Mouse (Mus musculus) lung, embryonic 15.5 days (tissue): Measurements from ENCODE around the gene Samd11. TPM values are rescaled to one million over a fixed set of nuclear protein-coding genes. Genes with fewer than 3 reads are reported as not detected.

Source experiments
- ATAC-seq: fragments of 200-750 bp; cut with Nextera tagmentation; 2 replicates; pipeline ENCODE4 v1.8.0; 2017; ENCODE audit warnings: moderate number of reproducible peaks, borderline replicate concordance; ENCODE audit not compliant: low FRiP score, low TSS enrichment; ENCODE audit errors: extremely low read depth
- H3K27ac ChIP-seq: fragments of 300-500 bp; sonication (generic); 2 replicates; pipeline ENCODE4 v1.5.1; 2015; ENCODE audit warnings: moderate library complexity, mild to moderate bottlenecking, inconsistent platforms
- H3K27me3 ChIP-seq: fragments of 300-500 bp; sonication (generic); 2 replicates; pipeline ENCODE4 v1.6.1; 2015; ENCODE audit warnings: inconsistent platforms
- H3K36me3 ChIP-seq: fragments of 300-500 bp; sonication (generic); 2 replicates; pipeline ENCODE4 v1.6.1; 2015; ENCODE audit warnings: inconsistent platforms
- H3K4me1 ChIP-seq: fragments of 300-500 bp; sonication (generic); 2 replicates; pipeline ENCODE4 v1.6.1; 2015; ENCODE audit warnings: inconsistent platforms
- H3K4me2 ChIP-seq: fragments of 300-500 bp; sonication (generic); 2 replicates; pipeline ENCODE4 v1.6.1; 2015; ENCODE audit warnings: inconsistent platforms, mild to moderate bottlenecking, moderate library complexity
- H3K4me3 ChIP-seq: fragments of 300-500 bp; sonication (generic); 2 replicates; pipeline ENCODE4 v1.5.1; 2015; ENCODE audit warnings: mild to moderate bottlenecking, inconsistent platforms
- H3K9ac ChIP-seq: fragments of 300-500 bp; sonication (generic); 2 replicates; pipeline ENCODE4 v1.6.1; 2015; ENCODE audit warnings: inconsistent platforms
- H3K9me3 ChIP-seq: fragments of 300-500 bp; sonication (generic); 2 replicates; pipeline ENCODE4 v1.6.1; 2016; ENCODE audit warnings: inconsistent platforms
- WGBS: fragments of 180-500 bp; shearing (Covaris S2); methylation state at CpG from one replicate; pipeline ENCODE4 v1.1.7; 2015; 5-methylcytosine and 5-hydroxymethylcytosine counted together
- polyA plus RNA-seq: library from polyadenylated mRNA; unstranded; fragments of >200 nt; fragmentation: Nextera tagmentation; extraction: Ambion mirVana; gene quantifications from 2 replicates; pipeline ENCODE4 v1.2.1, GENCODE M21; 2015

Samd11 gene
- 0.30 and 0.34 TPM in 2 replicates for polyA plus RNA-seq

- peak within 1 kb of the TSS; percentile 30 for H3K4me2 ChIP-seq
- H3K36me3 ChIP-seq: no peaks in the 10 kb centered on the region
- H3K4me1 ChIP-seq: peaks cover 14% of the 10 kb centered on the region
- peak within 1 kb of the TSS; percentile 19 for H3K4me3 ChIP-seq
- H3K9ac ChIP-seq: no peak within 1 kb of the TSS
- WGBS: 6% methylated on average over 26 of the region's 26 CpGs
- no peak within 1 kb of the TSS for H3K27ac ChIP-seq
- peaks cover 36% of the 10 kb centered on the region for H3K27me3 ChIP-seq
- H3K9me3 ChIP-seq: no peaks in the 10 kb centered on the region
- ATAC-seq: peak; percentile 58
These were observed at the start of gene Samd11 for GRCm38 (mm10) chr4:156255078-156255839. Samd11 (minus strand) TSS chr4:156255657.

DNA sequence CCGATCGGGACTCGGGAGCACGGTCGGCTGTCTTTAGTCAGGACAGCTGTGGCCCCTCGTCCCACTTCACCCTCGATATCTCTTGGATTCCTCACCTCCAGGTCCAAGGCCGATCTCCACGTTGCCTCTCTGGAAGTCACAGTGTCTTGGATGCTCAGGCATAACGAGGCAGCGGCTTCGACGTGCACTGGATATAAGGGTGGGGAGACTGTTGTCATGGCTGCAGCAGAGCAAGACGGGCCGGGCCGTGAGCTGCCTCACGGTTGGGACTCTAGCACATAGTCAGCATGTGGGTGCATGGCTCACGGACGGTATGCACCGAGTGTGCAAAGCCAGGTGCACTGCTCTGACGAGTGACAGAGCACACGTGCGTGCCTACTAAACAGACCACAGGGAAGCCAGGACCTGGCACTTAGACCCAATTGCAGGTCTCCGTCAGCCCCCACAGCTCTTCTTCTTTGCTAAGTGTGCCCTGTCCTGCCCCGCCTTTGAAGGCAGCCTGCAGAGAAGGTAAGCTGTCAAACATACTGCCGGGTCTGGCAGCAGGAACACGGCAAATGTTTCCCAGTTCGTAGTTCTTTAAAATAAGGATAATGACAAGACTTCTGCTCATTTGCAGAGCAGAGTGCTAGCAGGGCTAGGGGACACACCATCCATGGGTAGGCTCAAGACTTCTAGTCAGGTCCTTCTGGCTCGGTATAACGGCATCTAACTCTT is 938 bp downstream of the Samd11 start:
- Histone ChIP-seq H3K9me3 (no peaks in the 10 kb centered on the region), H3K4me1 (peaks cover 14% of the 10 kb centered on the region), H3K4me3 (peak overlapping the region; percentile 19), H3K4me2 (peak overlapping the region; percentile 30), H3K27me3 (peaks cover 36% of the 10 kb centered on the region), H3K27ac (no peak overlapping the region), H3K36me3 (no peaks in the 10 kb centered on the region), H3K9ac (no peak overlapping the region)
- ATAC-seq: peak; percentile 59
- WGBS: 2% methylated on average over 28 of the region's 30 CpGs

DNA sequence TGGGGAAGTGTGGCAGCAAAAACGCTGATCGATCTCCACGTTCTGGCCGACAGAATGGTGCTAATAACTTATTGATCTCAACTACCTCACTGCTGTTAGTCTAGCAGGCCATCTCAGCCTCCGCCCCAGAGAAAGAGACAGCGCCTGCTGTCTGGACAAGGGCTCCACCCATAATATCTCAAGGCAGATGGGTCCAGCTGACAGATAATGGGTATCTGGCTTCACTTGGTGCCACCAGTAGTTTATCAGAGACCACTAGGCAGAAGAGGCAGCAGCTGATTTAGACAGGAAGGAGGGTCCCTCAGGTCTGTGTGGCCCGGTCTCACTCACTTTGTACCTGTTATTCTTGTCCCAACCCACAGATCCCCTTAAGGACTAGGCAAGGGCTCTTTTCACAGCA is 2.4 kb downstream of the Samd11 start:
- H3K4me3 ChIP-seq: no peak overlapping the region
- H3K9me3 ChIP-seq: no peaks in the 10 kb centered on the region
- peaks cover 8% of the 10 kb centered on the region for H3K36me3 ChIP-seq
- 48% methylated on average over 7 of the region's 7 CpGs for WGBS
- peaks cover 14% of the 10 kb centered on the region for H3K4me1 ChIP-seq
- no peak overlapping the region for H3K9ac ChIP-seq
- H3K4me2 ChIP-seq: no peak overlapping the region
- ATAC-seq: peak; percentile 32; the same call in 1 of the 2 replicates
- peaks cover 36% of the 10 kb centered on the region for H3K27me3 ChIP-seq
- H3K27ac ChIP-seq: no peak overlapping the region

DNA sequence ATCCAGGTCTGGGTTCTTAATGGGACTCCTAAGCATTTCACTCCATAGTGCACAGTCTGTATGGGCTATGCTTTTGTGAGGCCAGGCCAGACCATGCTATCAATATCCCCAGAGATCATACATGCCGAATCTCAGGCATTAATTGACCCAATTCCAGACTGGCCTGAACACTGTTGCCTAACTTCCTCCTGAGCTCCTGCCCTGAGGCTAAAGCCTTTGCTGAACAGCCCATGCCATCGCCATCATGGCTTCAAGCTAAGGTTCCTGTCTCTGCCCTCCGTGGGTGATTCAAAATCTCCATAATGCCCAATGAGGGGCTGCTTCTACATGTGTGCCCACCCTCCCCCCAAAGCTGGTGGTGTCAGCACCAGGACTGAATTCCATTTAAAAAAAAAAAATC is 2.8 kb downstream of the Samd11 start:
- Histone ChIP-seq H3K4me3 (no peak overlapping the region), H3K9me3 (no peaks in the 10 kb centered on the region), H3K27ac (no peak overlapping the region), H3K27me3 (peaks cover 36% of the 10 kb centered on the region), H3K9ac (no peak overlapping the region), H3K36me3 (peaks cover 13% of the 10 kb centered on the region), H3K4me1 (peaks cover 14% of the 10 kb centered on the region), H3K4me2 (no peak overlapping the region)
- no peak for ATAC-seq
- 41% methylated on average over 3 of the region's 3 CpGs for WGBS

DNA sequence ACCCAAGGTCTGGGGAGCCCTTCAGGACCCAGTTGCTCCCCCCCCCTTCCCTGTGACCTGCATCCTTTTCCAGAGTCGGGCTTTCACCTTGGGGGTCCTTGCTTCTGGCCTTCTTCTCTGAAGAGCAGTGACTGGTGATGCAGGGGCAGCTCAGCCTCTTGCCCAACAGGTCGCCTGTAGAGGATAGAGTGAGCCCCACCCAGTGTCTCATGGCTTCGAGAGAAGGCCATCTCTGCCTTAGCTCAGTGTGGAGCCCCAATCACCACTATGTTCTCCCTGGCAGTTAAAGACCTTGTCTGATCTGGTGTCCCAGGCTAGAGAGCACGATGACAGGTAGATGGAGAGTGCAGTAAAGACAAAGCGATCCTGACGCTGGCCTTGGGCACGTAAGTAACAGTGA is 3.3 kb downstream of the Samd11 start:
- Histone ChIP-seq H3K27me3 (peaks cover 36% of the 10 kb centered on the region), H3K9me3 (no peaks in the 10 kb centered on the region), H3K27ac (no peak overlapping the region), H3K4me3 (no peak overlapping the region), H3K36me3 (peaks cover 17% of the 10 kb centered on the region), H3K9ac (no peak overlapping the region), H3K4me2 (no peak overlapping the region), H3K4me1 (peaks cover 14% of the 10 kb centered on the region)
- ATAC-seq: no peak
- WGBS: 35% methylated on average over 7 of the region's 7 CpGs

DNA sequence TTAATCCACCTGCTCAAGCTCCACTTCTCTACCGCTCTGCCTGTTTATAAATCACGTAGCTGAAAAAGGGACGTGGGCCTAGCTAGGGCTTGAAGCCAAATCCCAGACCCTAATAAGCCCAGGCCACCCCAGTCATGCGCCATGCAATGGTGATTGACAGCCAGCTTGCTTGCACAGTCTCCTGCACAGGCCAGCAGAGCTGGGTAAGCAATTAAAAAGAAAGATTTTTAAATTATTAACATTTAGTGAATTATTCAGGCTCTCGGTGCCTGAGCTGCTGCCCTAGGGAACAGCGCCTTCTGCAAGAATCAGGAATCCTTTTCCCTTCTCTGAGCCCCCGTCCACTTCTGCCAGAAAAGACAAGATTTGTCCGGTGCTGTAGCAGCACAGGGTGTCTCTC is 4.4 kb downstream of the Samd11 start:
- H3K9me3 ChIP-seq: no peaks in the 10 kb centered on the region

DNA sequence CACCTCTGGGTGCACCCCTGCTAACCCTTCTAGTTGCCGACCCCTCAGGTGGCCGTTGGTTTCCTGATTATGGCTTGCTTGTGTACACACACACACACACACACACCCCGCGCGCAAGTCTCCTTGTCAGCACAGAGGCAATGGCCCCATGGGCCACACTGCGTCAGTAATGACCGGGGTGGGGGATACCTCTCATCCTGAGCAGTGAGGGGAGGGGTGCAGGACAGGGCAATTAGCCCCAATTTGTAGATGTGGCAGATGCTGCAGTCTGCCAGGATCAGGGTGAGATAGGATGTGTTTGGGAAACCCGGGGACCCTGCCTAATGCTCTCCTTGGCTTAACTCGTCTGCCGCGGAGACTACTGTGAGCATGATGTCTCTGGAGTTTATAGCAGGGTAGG is 5.9 kb downstream of the Samd11 start:
- H3K4me3 ChIP-seq: no peak overlapping the region
- H3K9ac ChIP-seq: no peak overlapping the region
- 0 out of 2 replicates have a peak, but pooled peaks have one; percentile 4 for ATAC-seq
- H3K36me3 ChIP-seq: peaks cover 41% of the 10 kb centered on the region
- H3K9me3 ChIP-seq: no peaks in the 10 kb centered on the region
- H3K4me1 ChIP-seq: peaks cover 4% of the 10 kb centered on the region; the same call in 1 of the 2 replicates
- H3K27me3 ChIP-seq: peaks cover 24% of the 10 kb centered on the region
- H3K4me2 ChIP-seq: no peak overlapping the region
- no peak overlapping the region for H3K27ac ChIP-seq
- 56% methylated on average over 11 of the region's 11 CpGs for WGBS

More for the DNA sequence above, 4.4 kb downstream of the Samd11 start:
- 60% methylated on average over 8 of the region's 8 CpGs for WGBS
- Histone ChIP-seq H3K27me3 (peaks cover 36% of the 10 kb centered on the region), H3K4me1 (peaks cover 14% of the 10 kb centered on the region), H3K36me3 (peaks cover 27% of the 10 kb centered on the region), H3K27ac (no peak overlapping the region), H3K9ac (no peak overlapping the region), H3K4me3 (no peak overlapping the region), H3K4me2 (no peak overlapping the region)
- no peak for ATAC-seq

DNA sequence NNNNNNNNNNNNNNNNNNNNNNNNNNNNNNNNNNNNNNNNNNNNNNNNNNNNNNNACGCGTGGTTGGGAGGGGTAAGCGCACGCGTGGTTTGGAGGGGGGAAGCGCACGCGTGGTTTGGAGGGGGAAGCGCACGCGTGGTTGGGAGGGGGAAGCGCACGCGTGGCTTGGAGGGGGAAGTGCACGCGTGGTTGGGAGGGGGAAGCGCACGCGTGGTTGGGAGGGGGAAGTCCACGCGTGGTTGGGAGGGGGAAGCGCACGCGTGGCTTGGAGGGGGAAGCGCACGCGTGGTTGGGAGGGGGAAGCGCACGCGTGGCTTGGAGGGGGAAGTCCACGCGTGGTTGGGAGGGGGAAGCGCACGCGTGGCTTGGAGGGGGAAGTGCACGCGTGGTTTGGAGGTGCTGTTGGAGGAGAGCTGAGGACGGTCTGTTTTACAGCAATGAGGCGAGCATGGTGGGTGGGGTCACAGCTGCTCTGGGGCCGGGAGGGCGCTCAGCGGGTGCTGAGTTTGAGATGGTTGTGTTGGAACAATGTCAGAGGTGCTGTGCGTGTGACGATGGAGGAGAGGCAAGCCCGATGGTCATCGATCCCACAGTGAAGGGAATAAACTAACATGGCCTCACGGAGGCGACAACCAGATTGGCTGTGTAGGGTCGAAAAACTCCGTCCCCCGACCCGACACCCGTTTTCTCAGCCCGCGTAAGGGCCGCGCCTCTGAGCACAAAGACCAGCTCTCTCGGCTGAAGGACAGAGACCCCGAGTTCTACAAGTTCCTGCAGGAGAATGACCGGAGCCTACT is 18.6 kb downstream of the Samd11 start:
- H3K4me1 ChIP-seq: peaks cover 20% of the 10 kb centered on the region
- peak overlapping the region; percentile 99 for H3K4me3 ChIP-seq
- H3K4me2 ChIP-seq: peak overlapping the region; percentile 98
- H3K9me3 ChIP-seq: no peaks in the 10 kb centered on the region
- H3K9ac ChIP-seq: peak overlapping the region; percentile 76; the same call in 1 of the 2 replicates
- H3K27ac ChIP-seq: peak overlapping the region; percentile 96; the same call in 1 of the 2 replicates
- H3K36me3 ChIP-seq: peaks cover 50% of the 10 kb centered on the region
- ATAC-seq: no peak
- no peaks in the 10 kb centered on the region for H3K27me3 ChIP-seq
- 17% methylated on average over 56 of the region's 60 CpGs for WGBS

GRCm38 (mm10) chr4:156235808-156236533 is 19.5 kb downstream of the Samd11 start, which contains the start of gene Noc2l:
Noc2l (plus strand) TSS chr4:156236010.
- peaks cover 20% of the 10 kb centered on the region for H3K4me1 ChIP-seq
- ATAC-seq: peak; percentile 89
- peak within 1 kb of the TSS; percentile 76 for H3K9ac ChIP-seq
- peak within 1 kb of the TSS; percentile 96 for H3K27ac ChIP-seq
- peak within 1 kb of the TSS; percentile 98 for H3K4me2 ChIP-seq
- under 1% methylated on average over 76 of the region's 90 CpGs for WGBS
- H3K9me3 ChIP-seq: no peaks in the 10 kb centered on the region
- H3K4me3 ChIP-seq: peak within 1 kb of the TSS; percentile 99
- H3K27me3 ChIP-seq: no peaks in the 10 kb centered on the region
- peaks cover 50% of the 10 kb centered on the region for H3K36me3 ChIP-seq

DNA sequence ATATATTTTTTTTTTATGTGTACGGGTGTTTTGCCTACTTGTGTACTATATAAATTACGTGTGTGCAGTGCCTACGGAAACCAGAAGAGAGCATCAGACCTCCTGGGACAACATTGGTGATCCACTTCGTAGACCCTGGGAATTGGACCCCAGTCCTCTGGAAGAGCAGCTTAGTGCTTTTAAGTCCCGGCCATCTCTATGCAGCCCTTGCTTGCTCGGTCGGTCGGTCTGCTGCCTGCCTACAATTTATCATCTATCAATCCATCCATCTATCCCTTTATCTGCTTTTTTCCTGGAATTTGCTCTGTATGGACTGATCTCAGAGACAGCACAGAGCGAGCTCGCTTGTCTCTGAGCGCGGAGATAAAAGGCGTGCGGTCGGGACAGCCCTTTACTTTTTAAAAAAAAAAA is 20.1 kb downstream of the Samd11 start:
- peak; percentile 2; the same call in 1 of the 2 replicates for ATAC-seq
- Histone ChIP-seq H3K4me2 (peak overlapping the region; percentile 98), H3K36me3 (peaks cover 50% of the 10 kb centered on the region), H3K4me1 (peaks cover 20% of the 10 kb centered on the region), H3K9me3 (no peaks in the 10 kb centered on the region), H3K27ac (peak overlapping the region; percentile 96), H3K27me3 (no peaks in the 10 kb centered on the region), H3K4me3 (peak overlapping the region; percentile 99), H3K9ac (peak overlapping the region; percentile 76)
- 1% methylated on average over 15 of the region's 15 CpGs for WGBS
